8 mouse cellular contexts compared by ENCODE assay signal in genomic region chr1:43092056-43093015, GRCm38 (mm10). TPM values are rescaled to one million over a fixed set of nuclear protein-coding genes. Genes with fewer than 3 reads are reported as not detected.
DNase-seq lines count a peak whose midpoint lies in the region; ATAC-seq and TF ChIP-seq lines count a peak whose summit lies in the region.

No protein-coding gene starts in this region.

- TF ChIP-seq EP300 in heart, adult 2 months (IDR thresholded peaks at IDR 0.05; ENCODE audit: insufficient read depth, low read depth, low read length) = no peak

- no peaks in the 10 kb centered on the region for H3K36me3 ChIP-seq in embryonic facial prominence, embryonic 14.5 days (ENCODE audit: control insufficient read depth, insufficient read depth, low read length)
- H3K36me3 ChIP-seq in heart, adult 2 months (ENCODE audit: control insufficient read depth, insufficient read depth, low read length) = peaks cover 3% of the 10 kb centered on the region; the same call in 1 of the 2 replicates
- H3K36me3 ChIP-seq in kidney, adult 2 months (ENCODE audit: control insufficient read depth, insufficient read depth, low read length) = no peaks in the 10 kb centered on the region
- H3K36me3 ChIP-seq in limb, embryonic 12.5 days = peaks cover 8% of the 10 kb centered on the region; the same call in 1 of the 2 replicates
- no peaks in the 10 kb centered on the region for H3K36me3 ChIP-seq in midbrain, embryonic 13.5 days

- ATAC-seq in embryonic facial prominence, embryonic 14.5 days (ENCODE audit: low read depth) = peak; percentile 88
- peak; percentile 72 for ATAC-seq in limb, embryonic 12.5 days (ENCODE audit: insufficient number of reproducible peaks, insufficient read depth, low FRiP score, low TSS enrichment, low read depth)
- ATAC-seq in midbrain, embryonic 13.5 days = peak; percentile 90

- peak overlapping the region; percentile 87 for H3K9ac ChIP-seq in embryonic facial prominence, embryonic 14.5 days (ENCODE audit: low read depth, low read length)
- H3K9ac ChIP-seq in heart, adult 2 months (ENCODE audit: low read depth, low read length) = peak overlapping the region; percentile 97
- H3K9ac ChIP-seq in limb, embryonic 12.5 days (replicated peaks) = peak overlapping the region; percentile 86
- peak overlapping the region; percentile 90 for H3K9ac ChIP-seq in midbrain, embryonic 13.5 days (replicated peaks)

- peaks cover 5% of the 10 kb centered on the region; the same call in 1 of the 2 replicates for H3K79me2 ChIP-seq in heart, adult 2 months (replicated peaks; ENCODE audit: control insufficient read depth, insufficient read depth, low read length)

- H3K4me2 ChIP-seq in embryonic facial prominence, embryonic 14.5 days (ENCODE audit: low read depth, low read length) = peak overlapping the region; percentile 86
- H3K4me2 ChIP-seq in limb, embryonic 12.5 days = peak overlapping the region; percentile 85
- H3K4me2 ChIP-seq in midbrain, embryonic 13.5 days (replicated peaks) = peak overlapping the region; percentile 84

- TF ChIP-seq CTCF in heart, adult 2 months (IDR thresholded peaks at IDR 0.05) = no peak
- TF ChIP-seq CTCF in kidney, adult 2 months (conservative IDR thresholded peaks at IDR 0.05; ENCODE audit: insufficient read depth, insufficient read length, low read depth, low read length) = no peak

- TF ChIP-seq POLR2A in heart, adult 2 months (IDR thresholded peaks at IDR 0.05; ENCODE audit: insufficient read depth, low read depth, low read length) = peak; percentile 57; the same call in 1 of the 2 replicates
- TF ChIP-seq POLR2A in kidney, adult 2 months (IDR thresholded peaks at IDR 0.05; ENCODE audit: low read depth, low read length) = no peak

- DNase-seq in 3T3-L1 (ENCODE audit: low read depth, low spot score) = peak; percentile 66
- peak; percentile 76 to 87 for DNase-seq in adrenal gland, postnatal 36 days
- peak; percentile 66 for DNase-seq in embryonic facial prominence, embryonic 14.5 days (ENCODE audit: low spot score)
- DNase-seq in heart, adult 2 months = peak; percentile 87 to 90
- DNase-seq in kidney, adult 2 months = peak; percentile 82
- peak; percentile 57 for DNase-seq in spleen, adult 12 weeks (ENCODE audit: low spot score)

- peak overlapping the region; percentile 81 for H3K27ac ChIP-seq in embryonic facial prominence, embryonic 14.5 days (replicated peaks; ENCODE audit: low read depth, low read length)
- H3K27ac ChIP-seq in heart, adult 2 months = peak overlapping the region; percentile 86
- peak overlapping the region; percentile 49 for H3K27ac ChIP-seq in kidney, adult 2 months (ENCODE audit: insufficient read depth, low read depth, low read length)
- peak overlapping the region; percentile 66; the same call in 1 of the 2 replicates for H3K27ac ChIP-seq in limb, embryonic 12.5 days
- peak overlapping the region; percentile 87 for H3K27ac ChIP-seq in midbrain, embryonic 13.5 days

- peak overlapping the region; percentile 78 for H3K4me3 ChIP-seq in embryonic facial prominence, embryonic 14.5 days (ENCODE audit: low read depth, low read length)
- H3K4me3 ChIP-seq in heart, adult 2 months = peak overlapping the region; percentile 80
- peak overlapping the region; percentile 71 for H3K4me3 ChIP-seq in kidney, adult 2 months (ENCODE audit: insufficient read depth, low read depth, low read length)
- H3K4me3 ChIP-seq in limb, embryonic 12.5 days (replicated peaks) = peak overlapping the region; percentile 75
- peak overlapping the region; percentile 78 for H3K4me3 ChIP-seq in midbrain, embryonic 13.5 days (replicated peaks)

- peaks cover 4% of the 10 kb centered on the region; the same call in 1 of the 2 replicates for H3K4me1 ChIP-seq in embryonic facial prominence, embryonic 14.5 days (ENCODE audit: control insufficient read depth, insufficient read depth, low read length)
- H3K4me1 ChIP-seq in heart, adult 2 months (ENCODE audit: control insufficient read depth, insufficient read depth, low read length) = peaks cover 7% of the 10 kb centered on the region
- peaks cover 14% of the 10 kb centered on the region; the same call in 1 of the 2 replicates for H3K4me1 ChIP-seq in kidney, adult 2 months (ENCODE audit: control insufficient read depth, insufficient read depth, low read length)
- H3K4me1 ChIP-seq in limb, embryonic 12.5 days (replicated peaks) = peaks cover 12% of the 10 kb centered on the region
- H3K4me1 ChIP-seq in midbrain, embryonic 13.5 days (replicated peaks) = peaks cover 38% of the 10 kb centered on the region

- H3K27me3 ChIP-seq in embryonic facial prominence, embryonic 14.5 days (replicated peaks; ENCODE audit: control insufficient read depth, insufficient read depth, low read length) = no peaks in the 10 kb centered on the region
- no peaks in the 10 kb centered on the region for H3K27me3 ChIP-seq in heart, adult 2 months (ENCODE audit: control insufficient read depth, insufficient read depth, low read length)
- no peaks in the 10 kb centered on the region for H3K27me3 ChIP-seq in kidney, adult 2 months (replicated peaks; ENCODE audit: control insufficient read depth, insufficient read depth, low read length)
- H3K27me3 ChIP-seq in limb, embryonic 12.5 days = 0 out of 2 replicates have a peak, but pooled peaks cover 4% of the 10 kb centered on the region
- peaks cover 17% of the 10 kb centered on the region; the same call in 1 of the 2 replicates for H3K27me3 ChIP-seq in midbrain, embryonic 13.5 days

- WGBS in embryonic facial prominence, embryonic 14.5 days = under 1% methylated on average over 42 of the region's 102 CpGs
- 2% methylated on average over 102 of the region's 102 CpGs for WGBS in heart, adult 2 months
- 7% methylated on average over 102 of the region's 102 CpGs for WGBS in kidney, adult 2 months
- WGBS in limb, embryonic 12.5 days = under 1% methylated on average over 81 of the region's 102 CpGs
- WGBS in midbrain, embryonic 13.5 days = under 1% methylated on average over 96 of the region's 102 CpGs

- H3K9me3 ChIP-seq in embryonic facial prominence, embryonic 14.5 days (ENCODE audit: control insufficient read depth, low read length) = no peaks in the 10 kb centered on the region
- no peaks in the 10 kb centered on the region for H3K9me3 ChIP-seq in limb, embryonic 12.5 days
- no peaks in the 10 kb centered on the region for H3K9me3 ChIP-seq in midbrain, embryonic 13.5 days

- intact Hi-C loops in heart, adult 2 months (cut with DNase I) = loop anchor here (10.0 kb wide), 4 partner anchors 238 to 1012 kb away; partner anchors contain the start of genes Mrps9, Nck2, Tex30 and Tpp2

RNA-seq across cellular contexts. Expression of gene Tgfbrap1, which starts 6.1 kb away (rescaled TPM):
- 10 to 100 TPM; 27.9 to 35.8 TPM for total RNA-seq in adrenal gland, postnatal 36 days (2021)
- 10.8 and 13.6 TPM in 2 replicates for polyA plus RNA-seq in embryonic facial prominence, embryonic 14.5 days (2014; fragmentation: Nextera tagmentation; extraction: Ambion mirVana)
- 10 to 100 TPM; 13.9 to 14.5 TPM for total RNA-seq in heart, adult 2 months (2021)
- polyA plus RNA-seq in heart, adult 2 months (2012; rRNA removed) = 11.2 and 15.4 TPM in 2 replicates
- 33.4 and 35.1 TPM in 2 replicates for polyA plus RNA-seq in kidney, adult 2 months (2012; rRNA removed)
- polyA plus RNA-seq in limb, embryonic 12.5 days (2016; fragmentation: Nextera tagmentation; extraction: Ambion mirVana) = 10.1 and 12.0 TPM in 2 replicates
- 16.7 TPM in 2 replicates for polyA plus RNA-seq in midbrain, embryonic 13.5 days (2015; fragmentation: Nextera tagmentation; extraction: Ambion mirVana)

RNA-seq across cellular contexts. Expression of gene AI597479, which starts 6.2 kb away (rescaled TPM):
- 10 to 100 TPM; 17.5 to 18.7 TPM for total RNA-seq in adrenal gland, postnatal 36 days (2021)
- 30.7 and 33.1 TPM in 2 replicates for polyA plus RNA-seq in embryonic facial prominence, embryonic 14.5 days (2014; fragmentation: Nextera tagmentation; extraction: Ambion mirVana)
- total RNA-seq in heart, adult 2 months (2021) = 10 to 100 TPM; 20.3 to 21.1 TPM
- polyA plus RNA-seq in heart, adult 2 months (2012; rRNA removed) = 8.4 and 13.2 TPM in 2 replicates
- 4.0 and 5.0 TPM in 2 replicates for polyA plus RNA-seq in kidney, adult 2 months (2012; rRNA removed)
- polyA plus RNA-seq in limb, embryonic 12.5 days (2016; fragmentation: Nextera tagmentation; extraction: Ambion mirVana) = 38.0 and 40.4 TPM in 2 replicates
- polyA plus RNA-seq in midbrain, embryonic 13.5 days (2015; fragmentation: Nextera tagmentation; extraction: Ambion mirVana) = 50.0 and 50.3 TPM in 2 replicates

Comparison
In these comparisons a context has a peak if more than half of its experiments do, and no peak if none do; other contexts are left out.
1. Peak in every context shown above with its lines: DNase-seq, ATAC-seq, H3K4me3 ChIP-seq and H3K27ac ChIP-seq.